Mouse (Mus musculus) ovary, postnatal 10 days (tissue): ENCODE results near the gene Fam229a.

Experiments
- DNase-seq: peaks from one replicate; pipeline ENCODE4 v3.0.0; 2022; ENCODE audit warnings: low spot score

The Fam229a gene

GRCm38 (mm10) chr4:129495672-129496562 is 4.9 kb downstream of the Fam229a start:
- no peak for DNase-seq

- DNase-seq, result no peak
Measured at GRCm38 (mm10) chr4:129496631-129497030, 5.6 kb downstream of the Fam229a start.

- no peak for DNase-seq
Measured at GRCm38 (mm10) chr4:129498941-129499340, 8.0 kb downstream of the Fam229a start.

- no peak for DNase-seq
Measured at GRCm38 (mm10) chr4:129500017-129500416, 9.0 kb downstream of the Fam229a start.

- peak; percentile 85 for DNase-seq
Measured at GRCm38 (mm10) chr4:129500607-129501566, 9.9 kb downstream of the Fam229a start.

GRCm38 (mm10) chr4:129502327-129502888 is 11.4 kb downstream of the Fam229a start:
- DNase-seq, result no peak

- DNase-seq, result no peak
Measured at GRCm38 (mm10) chr4:129502901-129503444, 12.0 kb downstream of the Fam229a start.

GRCm38 (mm10) chr4:129505511-129505910 is 14.5 kb downstream of the Fam229a start:
- DNase-seq, result no peak

- no peak for DNase-seq
Measured at GRCm38 (mm10) chr4:129507434-129508236, 16.6 kb downstream of the Fam229a start.

- no peak for DNase-seq
Measured at GRCm38 (mm10) chr4:129508237-129508515, 17.2 kb downstream of the Fam229a start.

GRCm38 (mm10) chr4:129508834-129509600 is 18.0 kb downstream of the Fam229a start:
- no peak for DNase-seq

- DNase-seq, result no peak
Measured at GRCm38 (mm10) chr4:129509650-129510049, 18.7 kb downstream of the Fam229a start.

GRCm38 (mm10) chr4:129510723-129511412 is 19.9 kb downstream of the Fam229a start:
- no peak for DNase-seq

- DNase-seq, result no peak
Measured at GRCm38 (mm10) chr4:129511413-129512096, 20.6 kb downstream of the Fam229a start.

GRCm38 (mm10) chr4:129513086-129513767 is 22.2 kb downstream of the Fam229a start, which contains the start of gene Marcksl1:
TSS of gene Marcksl1 (plus strand) at chr4:129513581.
- DNase-seq, result peak; percentile 90

- no peak for DNase-seq
Measured at GRCm38 (mm10) chr4:129513891-129514290, 22.9 kb downstream of the Fam229a start.

- DNase-seq, result peak; percentile 52
Measured at GRCm38 (mm10) chr4:129514300-129514898, 23.4 kb downstream of the Fam229a start.

GRCm38 (mm10) chr4:129516925-129517324 is 25.9 kb downstream of the Fam229a start:
- DNase-seq, result no peak
